Mouse (Mus musculus) layer of hippocampus, postnatal 36 days (tissue): ENCODE results near the gene Cnot3. TPM values are rescaled to one million over a fixed set of nuclear protein-coding genes. Genes with fewer than 3 reads are reported as not detected.
"Not testable (repeated sequence)": the region's sequence is repeated elsewhere in the genome, so short reads cannot be mapped to it uniquely, and the experiment has no call there.

Source experiments
- DNase-seq, 2 experiments: peaks; one replicate each; pipeline ENCODE4 v3.0.0; 2022
- total RNA-seq, 2 experiments: library from RNA; stranded (reverse); gene quantifications; 2 replicates each; pipeline ENCODE4 v1.2.3; 2021

Gene Cnot3
- 10 to 100 TPM; 62.1 to 74.5 TPM for total RNA-seq

DNA sequence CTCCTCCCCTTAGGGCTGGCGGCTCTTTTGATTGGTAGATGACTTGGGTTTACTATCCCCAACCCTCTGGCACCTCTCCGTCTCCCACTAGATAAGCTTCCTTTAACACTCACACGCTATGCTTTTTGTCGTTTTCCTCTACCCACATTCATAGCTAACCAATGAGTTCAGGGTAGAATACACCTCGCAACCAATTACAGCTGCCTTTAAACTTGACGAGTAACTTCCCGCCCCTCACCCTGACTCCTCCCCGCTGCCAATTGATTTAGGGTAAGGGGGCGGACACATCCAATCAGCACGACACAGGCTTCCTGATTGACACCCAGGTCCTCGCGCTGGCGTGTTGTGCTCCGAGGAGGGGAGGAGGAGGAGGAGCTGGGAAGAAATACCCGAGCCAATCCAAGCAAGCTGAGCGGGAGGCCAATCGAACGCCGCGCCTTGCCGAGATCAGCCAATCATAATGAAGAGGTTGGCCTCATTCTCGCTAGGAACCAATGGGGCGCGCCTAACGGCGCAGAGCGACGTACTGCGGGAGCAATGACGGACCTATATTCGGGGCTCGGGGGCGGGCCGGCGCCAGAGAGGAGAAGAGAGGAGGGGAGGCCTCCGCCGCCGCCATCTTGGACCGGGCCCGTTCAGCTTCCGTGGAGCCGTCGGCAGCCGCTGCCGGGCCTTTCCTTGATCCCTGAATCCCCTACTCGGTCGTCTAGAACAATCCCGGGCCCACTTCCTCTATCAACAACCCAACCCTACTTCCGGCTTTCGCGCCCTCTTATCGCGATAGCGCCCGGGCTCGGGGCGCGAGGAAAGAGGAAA is at the start of gene Cnot3:
Cnot3 (plus strand) TSS at position 597 of the 816 bp plus-strand sequence.
- DNase-seq = peak; percentile 98 to 99

DNA sequence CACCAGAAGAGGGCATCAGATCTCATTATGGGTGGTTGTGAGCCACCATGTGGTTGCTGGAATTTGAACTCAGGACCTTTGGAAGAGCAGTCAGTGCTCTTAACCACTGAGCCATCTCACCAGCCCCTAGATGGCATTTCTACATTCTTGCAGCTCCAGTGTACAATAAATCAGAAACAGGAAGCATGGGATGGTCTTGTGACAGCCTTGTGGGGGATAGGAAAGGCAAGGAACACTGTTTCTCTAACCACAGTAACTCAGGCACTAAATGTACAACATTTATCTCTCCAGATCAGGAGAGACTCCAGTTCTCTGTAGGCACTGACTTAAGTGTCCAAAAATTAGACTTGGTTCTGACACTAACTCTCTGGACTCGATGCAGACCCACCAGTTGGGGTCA is 47.3 kb upstream of the Cnot3 start:
- not testable (repeated sequence) for DNase-seq

DNA sequence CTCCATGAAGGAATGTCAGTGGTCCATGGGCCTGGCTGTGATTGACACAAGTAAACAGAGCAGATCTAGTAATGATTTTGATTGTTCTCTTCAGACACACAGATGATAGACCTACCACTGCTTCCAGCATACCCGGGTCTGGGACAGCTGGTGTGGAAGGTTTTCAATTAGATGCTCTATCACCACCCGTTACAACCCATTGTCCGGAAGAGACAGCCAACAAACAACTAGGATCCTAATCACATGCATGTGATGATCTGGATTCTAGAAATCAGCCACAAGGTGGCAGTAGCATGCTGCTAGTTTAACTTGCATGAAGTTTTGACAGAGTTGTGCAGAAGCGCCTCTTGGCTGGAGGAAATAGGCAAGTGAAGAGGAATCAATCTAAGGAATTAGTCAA is 43.9 kb upstream of the Cnot3 start:
- peak; percentile 28 to 51 for DNase-seq

DNA sequence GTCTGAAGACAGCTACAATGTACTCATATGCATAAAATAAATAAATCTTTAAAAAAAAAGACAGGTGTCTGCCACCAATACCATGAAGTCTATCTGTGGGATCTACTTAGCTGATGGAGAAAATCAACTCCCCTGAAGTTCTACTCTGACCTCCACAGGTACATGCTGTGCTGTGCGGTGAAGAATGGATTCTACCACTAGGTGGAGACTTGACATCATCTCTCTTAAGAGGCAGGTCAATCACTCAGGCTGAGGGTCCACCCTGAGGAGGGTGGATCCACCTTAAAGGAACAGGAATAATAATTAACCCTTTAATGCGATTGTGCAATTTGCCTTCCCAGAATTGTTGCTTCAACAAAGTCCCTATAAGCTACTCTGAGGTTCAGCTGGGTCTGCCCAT is 38.3 kb upstream of the Cnot3 start:
- no peak for DNase-seq

DNA sequence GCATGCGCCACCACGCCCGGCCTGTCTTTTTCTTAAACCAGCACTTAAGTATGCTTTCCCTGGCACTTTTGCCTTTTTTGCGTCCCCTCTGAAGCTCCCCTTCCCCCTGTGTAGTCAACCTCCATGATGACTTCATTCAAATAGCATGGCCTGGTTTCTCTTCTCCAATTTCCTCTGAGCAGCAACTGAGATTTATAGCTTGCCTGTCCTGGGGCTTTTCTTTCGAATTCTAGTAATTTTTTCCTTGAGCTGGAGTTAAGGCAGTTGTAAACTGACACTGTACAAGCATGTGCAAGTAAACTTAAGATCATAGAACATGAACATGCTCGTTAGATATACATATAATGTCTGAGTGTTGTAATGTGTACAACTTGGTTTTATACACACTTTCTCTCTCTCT is 37.7 kb upstream of the Cnot3 start:
- DNase-seq = no peak

DNA sequence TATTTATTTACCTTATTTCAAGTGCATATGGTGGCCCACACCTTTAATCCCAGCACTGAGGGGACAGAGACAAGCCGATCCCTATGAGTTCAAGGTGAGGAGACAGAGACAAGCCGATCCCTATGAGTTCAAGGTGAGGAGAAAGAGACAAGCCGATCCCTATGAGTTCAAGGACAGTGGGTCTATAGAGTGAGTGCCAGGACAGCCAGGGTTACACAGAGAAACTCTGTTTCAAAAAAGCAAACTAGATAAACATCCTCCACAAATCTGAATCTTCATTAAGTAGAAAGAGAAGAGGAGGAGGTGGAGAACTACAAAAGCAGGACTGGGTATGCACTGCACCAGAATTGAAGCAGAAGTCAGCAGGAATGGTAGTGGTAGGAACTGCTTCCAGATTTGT is 36.4 kb upstream of the Cnot3 start:
- DNase-seq = no peak

DNA sequence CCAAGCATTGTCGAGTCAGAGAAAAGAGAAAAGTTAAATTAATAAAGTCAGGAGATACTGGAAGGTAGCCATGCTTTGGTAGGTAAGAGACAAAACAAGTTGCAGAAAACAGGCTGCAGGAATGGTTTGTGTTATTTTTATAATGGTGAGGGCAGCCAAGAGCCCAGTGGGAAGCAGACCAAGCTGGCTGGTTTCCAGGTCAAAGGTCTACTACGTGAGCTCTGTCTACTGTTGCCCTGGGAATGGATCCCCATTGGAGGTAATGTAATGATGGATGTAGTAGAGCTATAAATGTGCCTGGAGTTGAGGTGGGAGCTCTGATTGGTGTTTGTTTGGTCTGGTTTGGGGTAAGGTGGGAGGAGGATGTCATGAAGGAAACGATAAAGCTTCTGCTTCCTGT is 36.0 kb upstream of the Cnot3 start:
- no peak for DNase-seq

DNA sequence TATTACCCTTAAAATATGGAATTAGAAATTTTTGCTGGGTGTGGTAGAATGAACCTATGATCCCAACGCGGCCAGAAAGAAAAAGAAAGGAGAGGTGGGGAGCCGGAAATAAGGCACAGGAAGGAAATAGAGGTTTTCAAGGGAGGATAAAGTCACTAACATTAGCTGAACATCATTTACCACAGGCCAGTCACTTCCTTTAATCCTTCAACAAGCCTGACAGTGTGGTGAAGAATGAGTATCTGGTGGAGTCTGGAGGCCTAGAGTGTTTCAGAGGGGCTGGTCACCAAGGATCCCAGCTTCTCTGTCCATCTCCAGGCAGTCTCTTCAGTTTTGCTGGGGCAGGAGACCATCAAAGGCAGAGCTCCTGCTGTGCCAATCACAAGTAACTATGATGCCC is 34.6 kb upstream of the Cnot3 start:
- DNase-seq = no peak

DNA sequence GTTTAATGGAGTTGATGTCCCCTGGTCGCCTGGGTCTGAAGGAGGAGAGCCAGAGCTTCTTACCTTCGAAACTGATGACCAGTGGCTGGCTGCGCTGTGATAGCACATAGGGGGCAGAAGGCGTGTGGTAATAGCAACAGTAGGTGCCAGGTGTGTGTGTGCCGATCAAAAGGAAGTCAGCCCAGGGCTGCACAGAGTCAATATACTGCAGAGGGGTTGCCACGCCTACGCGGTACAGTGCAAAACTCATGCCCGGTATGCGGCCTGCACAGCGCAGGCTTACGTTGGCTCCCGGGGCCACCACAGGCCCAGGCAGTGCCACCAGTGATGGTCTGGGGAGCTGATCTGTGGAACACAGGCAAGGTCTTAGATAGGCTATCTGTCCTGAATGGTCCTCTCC is 34.1 kb upstream of the Cnot3 start:
- no peak for DNase-seq

DNA sequence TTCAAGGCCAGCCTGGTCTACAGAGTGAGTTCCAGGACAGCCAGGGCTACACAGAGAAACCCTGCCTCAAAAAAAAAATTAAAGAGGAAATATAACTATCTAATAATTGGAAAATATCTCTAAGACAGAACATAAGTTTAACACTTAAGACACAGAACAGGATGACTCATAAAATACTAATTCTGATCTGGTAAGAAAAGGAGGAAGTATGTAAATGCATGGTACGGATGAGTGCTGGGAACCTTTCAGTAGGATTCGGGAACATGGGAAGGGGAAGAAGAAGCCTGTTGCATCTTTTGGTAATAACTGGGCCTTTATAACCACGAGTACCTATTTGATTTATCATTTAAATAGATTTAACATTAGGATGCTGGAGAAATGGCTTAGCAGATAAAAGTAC is 31.0 kb upstream of the Cnot3 start:
- no peak for DNase-seq

DNA sequence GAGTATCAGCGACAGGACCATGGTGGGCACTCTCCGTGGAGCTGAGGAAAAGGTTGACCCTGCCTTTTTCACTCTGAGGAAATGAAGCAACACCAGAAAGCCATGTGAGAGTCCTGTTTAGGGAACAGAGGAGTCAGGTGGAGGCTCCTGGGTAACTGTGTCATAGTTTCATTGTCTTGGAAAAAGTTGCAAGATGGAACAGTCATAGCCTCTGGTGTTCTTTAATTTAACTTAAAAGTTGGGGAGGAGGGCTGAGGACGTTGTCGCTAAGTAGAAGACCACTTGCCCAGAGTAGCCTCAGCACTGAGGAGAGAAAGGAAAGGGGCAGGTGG is 29.0 kb upstream of the Cnot3 start, which contains the start of gene Oscar:
Oscar (minus strand) TSS at position 101 of the 332 bp plus-strand sequence.
- no peak for DNase-seq

DNA sequence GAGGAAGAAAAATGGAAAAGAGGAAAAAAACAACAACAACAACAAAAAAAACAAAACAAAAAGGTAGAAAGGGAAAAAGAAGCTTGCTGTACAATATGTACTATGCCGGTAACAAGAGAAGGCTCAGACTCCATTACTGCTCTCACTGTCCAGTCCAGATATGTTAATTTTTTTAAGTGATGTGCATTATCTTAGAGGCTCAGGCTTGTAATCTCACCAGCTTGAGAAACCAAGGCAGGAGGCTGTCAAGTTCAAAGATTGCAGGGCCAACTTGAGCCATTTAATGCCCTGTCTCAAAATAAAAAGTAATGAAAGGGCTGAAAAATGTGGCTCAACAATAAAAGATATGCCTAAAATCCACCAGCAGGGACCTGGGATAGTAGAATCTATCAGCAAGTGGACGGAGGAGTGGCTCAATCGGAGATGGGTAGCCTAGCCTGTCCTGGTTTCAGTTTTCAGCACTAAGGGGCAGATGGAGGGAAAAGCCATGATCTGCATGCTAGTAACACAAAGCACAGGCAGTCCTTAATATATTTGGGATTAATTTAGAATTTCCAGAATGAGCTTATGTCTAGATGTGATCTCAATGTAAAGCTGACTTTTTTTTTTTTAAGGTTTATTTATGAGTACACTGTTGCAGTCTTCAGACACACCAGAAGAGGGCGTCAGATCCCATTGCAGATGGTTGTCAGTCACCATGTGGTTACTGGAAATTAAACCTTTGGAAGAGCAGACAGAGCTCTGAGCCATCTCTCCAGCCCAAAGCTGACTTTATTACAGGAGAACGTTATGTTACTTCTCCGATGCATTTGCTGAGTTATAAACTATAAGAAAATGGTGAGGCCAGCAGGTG is 28.5 kb upstream of the Cnot3 start:
- DNase-seq = no peak

DNA sequence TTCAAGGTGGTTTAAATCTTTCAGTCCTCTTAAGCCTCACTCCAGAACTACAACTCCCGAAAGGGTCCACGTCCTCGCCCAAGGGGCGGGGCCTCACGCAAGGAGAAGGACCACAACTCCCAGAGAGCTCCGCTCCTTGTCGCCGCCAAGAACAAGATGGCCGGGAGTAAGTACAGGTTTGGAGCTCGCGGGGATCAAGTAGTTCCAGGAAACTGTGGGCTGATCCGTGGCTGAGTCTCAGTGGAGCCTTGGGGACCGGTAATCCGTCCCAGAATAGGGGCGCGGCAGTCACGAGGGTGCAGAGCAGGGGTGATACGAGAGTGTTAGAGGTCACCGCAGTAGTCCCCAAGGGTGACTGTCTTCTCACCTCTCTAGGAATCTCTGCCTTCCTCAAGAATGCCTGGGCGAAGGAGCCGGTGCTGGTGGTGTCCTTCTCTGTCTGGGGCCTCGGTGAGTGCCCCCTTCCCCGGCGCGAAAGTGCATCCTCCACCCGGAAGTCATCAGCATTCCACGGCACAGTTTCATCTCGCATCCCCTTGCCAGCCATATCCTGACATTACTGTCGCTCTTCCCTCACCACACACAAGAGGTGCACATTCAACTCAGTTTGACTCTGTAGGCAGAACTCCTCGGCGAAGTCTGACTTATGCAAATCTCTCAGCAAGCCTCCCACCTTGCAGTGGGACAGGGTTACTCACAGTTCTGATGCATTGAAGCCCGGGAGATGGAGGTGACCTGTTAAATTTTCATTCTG is 27.6 kb upstream of the Cnot3 start, which contains the start of gene Ndufa3:
Ndufa3 (plus strand) TSS at position 132 of the 754 bp plus-strand sequence.
- DNase-seq = peak; percentile 85 to 88

DNA sequence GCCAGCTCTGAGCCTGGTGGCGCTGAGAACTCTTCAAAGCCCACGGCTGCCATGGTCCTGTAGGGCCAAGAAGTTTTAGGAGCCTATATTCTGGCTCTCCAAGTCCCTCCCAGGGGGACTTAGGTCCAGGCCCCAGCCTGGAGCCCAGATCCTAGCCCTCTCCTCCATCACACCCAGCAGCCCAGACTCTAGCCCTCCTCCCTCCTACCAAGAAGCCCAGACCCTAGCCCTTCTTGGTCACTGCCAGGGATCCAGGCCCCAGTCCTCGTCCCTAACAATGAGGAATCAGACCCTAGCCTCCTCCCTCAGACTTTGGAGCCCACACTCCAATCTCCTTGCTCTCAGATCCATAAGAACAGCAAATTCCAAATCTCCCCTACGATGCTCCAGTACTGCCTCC is 16.0 kb upstream of the Cnot3 start:
- DNase-seq = no peak

DNA sequence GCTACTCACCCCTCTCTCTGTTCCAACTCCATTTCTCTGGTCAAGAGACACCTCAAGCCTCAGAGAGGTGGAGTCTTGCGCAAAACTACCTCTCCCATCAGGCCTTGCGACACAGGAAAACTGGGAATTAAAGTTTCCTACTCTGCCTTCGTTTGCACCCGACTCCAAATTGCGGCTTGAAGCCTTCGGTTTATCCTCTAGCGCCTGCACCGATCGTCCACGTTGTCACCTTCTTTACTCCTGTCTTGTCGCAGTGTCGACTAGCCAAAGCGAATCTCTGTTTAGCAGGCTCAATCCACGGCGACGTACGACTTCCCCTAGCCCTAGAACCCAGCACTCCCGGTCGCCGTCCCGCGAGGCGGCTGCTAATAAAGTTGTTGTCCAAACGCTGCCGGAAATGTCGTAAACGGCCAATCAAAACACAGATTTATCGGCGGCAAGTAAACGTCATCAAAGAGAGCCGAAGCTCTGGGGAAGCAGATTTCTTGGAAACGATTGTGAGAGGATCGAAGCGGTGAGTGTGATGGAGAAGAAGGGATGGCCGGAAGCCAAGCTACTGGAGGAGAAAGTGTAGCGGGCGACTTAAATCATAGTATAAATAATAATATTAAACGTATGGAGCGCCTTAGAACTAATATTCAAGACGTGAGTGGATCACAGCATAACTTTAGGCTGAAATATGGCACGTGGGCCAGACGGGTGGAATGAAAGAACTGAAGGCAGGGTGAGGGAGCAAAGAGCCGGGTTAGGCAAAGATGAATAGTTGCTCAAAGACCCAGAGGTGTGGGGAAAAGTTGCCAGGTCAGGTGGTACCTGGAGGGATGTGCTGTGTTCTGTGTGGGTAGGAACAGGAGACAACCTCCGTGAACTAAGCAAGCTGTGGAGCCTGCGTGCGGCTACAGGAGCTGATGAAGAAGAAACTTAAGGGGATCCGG is 15.3 kb upstream of the Cnot3 start, which contains the start of the genes Tfpt and Prpf31:
Tfpt (minus strand) TSS at position 387 of the 935 bp plus-strand sequence.
Prpf31 (plus strand) TSS at position 443 of the 935 bp plus-strand sequence.
- peak; percentile 95 for DNase-seq

DNA sequence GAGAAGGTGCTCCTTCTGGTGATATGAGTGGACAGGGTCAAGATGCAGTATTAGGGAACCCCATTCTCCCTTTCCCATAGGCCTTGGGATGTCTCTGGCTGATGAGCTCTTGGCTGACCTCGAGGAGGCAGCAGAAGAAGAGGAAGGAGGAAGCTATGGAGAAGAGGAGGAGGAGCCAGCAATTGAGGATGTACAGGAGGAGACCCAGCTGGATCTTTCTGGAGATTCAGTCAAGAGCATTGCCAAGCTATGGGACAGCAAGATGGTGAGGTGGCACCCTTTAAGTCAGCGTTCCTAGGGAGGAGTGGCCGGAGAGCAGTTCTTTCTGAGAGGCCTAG is 14.6 kb upstream of the Cnot3 start:
- no peak for DNase-seq

DNA sequence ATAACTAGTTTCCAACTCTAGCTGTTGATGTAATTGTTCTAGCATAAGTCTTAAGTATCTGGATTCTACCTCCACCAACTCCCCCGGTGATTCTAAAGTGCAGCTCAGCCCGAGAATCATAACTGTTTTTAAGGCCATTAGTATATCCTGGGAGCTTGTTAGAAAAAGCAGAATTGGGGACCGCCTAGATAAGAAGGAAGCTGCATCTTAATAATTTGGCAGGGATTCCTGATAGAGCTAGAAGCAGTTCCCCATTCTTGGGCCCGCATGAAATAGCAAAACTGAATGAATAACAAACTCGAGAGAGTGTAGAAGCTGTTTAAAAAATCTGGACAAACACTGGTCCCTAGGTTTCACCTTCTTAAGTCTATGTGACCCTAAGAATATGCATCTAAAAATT is 1.7 kb upstream of the Cnot3 start:
- DNase-seq = no peak

DNA sequence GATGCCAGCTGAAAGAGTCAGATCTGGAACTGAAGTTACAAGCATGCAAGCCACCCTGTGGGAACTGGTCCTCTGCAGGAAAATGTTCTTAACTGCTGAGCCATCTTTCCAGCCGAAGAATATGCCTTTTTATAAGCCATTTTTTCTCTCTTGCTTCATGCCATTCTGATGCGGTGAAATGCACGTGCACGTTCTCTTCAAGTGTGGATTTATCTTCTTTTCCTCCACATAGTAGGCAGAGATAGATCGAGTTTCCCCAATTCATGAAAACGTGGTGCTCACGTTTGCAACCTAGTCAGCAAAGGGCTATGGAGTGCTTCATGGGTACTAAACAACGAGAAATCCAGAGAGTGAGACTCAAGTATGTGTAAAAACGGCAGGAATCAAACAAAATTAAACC is 1.2 kb upstream of the Cnot3 start:
- no peak for DNase-seq

DNA sequence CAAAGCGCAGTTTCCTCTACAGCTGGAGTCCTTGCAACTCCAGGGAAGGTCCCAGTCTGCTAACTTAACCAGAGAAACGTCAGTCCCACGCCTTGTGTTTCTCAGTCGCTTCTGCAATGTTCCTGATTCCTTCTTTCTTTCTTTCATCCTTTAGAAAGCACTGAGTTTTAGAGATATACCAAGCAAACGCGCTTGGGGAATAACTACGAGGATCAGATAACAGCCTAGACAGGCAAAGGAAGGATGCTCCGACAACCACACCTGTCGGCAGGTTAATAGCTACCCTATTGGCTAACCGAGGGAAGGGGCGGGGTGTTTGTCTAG is 758 bp upstream of the Cnot3 start:
- DNase-seq = no peak

DNA sequence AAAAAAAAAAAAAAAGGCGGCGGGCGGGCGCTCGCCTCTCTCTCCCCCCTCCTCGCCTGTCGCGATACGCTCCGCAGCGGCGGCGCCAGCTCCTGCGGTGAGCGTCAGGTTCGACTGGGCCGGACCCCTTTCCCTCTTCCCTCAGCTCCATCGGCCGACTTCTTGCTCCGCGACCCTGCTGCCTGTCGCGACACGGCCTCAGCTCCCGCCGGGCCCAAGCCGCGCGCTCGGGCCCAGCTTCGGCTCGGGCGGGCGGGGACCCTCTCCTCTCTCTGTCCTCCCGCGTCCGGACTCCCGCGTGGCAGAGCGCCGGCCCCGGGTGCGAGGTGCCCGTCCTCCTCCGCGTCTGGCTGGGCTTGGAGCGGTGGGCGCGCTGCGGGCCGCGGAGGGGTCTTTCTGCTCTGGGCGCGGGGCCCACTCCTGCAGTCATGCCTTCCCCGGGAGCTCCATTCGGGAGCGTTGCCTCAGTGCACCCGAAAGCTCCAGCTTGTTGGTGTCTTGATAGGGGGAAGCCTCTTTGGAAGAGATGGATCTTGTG is 489 bp downstream of the Cnot3 start:
- DNase-seq = peak in 1 of 2 experiments; percentile 54

DNA sequence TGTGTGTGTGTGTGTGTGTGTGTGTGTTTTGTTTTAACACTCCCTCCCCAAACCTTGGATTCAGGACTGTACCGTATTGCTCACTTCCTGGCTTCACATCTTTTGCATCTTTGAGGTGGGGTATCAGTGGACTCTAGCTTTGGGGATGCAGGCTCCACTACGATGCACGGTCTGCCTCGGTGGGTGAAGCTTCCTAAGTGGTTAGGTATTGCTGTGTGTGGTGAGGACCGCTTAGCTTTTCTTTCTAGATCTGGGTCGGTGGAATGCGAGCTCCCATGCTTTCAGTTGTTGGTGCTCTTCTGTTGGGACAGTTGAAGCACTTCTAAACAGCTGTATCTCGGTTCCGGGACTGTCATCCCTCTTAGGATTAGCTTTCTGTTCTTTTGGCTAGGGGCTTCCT is 1.1 kb downstream of the Cnot3 start:
- DNase-seq = no peak

DNA sequence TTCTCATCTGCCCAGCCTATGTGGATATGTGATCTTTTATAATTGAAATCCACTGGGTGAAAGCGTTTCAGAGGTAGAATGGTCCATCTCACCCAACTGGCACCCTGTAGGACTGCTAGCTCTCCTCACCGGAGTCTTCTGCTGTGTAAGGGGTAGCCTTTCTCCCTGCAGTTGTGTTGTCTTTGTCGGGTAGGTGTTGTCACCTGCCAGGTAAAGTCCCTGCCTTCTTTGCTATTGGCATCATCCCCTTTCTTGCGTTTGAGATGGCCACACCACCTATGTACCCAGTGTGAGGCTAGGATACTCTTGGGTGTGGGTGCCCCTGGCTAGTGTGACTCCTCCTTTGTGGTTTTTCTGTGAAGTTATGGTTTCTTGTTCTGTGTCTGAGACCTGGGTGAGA is 1.6 kb downstream of the Cnot3 start:
- DNase-seq = no peak
